Mouse (Mus musculus) gastrocnemius, adult 18-20 months (tissue): Measurements from ENCODE around the gene Agrn. TPM values are rescaled to one million over a fixed set of nuclear protein-coding genes. Genes with fewer than 3 reads are reported as not detected.
"Not testable (repeated sequence)": the region's sequence is repeated elsewhere in the genome, so short reads cannot be mapped to it uniquely, and the experiment has no call there.

ENCODE experiments used
- DNase-seq: peaks from one replicate; pipeline ENCODE4 v3.0.0; 2021; ENCODE audit warnings: low spot score
- microRNA-seq: library from miRNA; unstranded; fragments of <30 nt; microRNA quantifications from one replicate; pipeline ENCODE4 v1.2.0, GENCODE M21; 2021
- total RNA-seq, 2 experiments: library from RNA; stranded (reverse); gene quantifications; 2 replicates each; pipeline ENCODE4 v1.2.3; 2021

The Agrn gene
- total RNA-seq, 2 experiments from 2014 or later: 4.8 to 5.6 TPM

- no peak for DNase-seq
Measured at GRCm38 (mm10) chr4:156166477-156166876, 30.8 kb downstream of the Agrn start.

GRCm38 (mm10) chr4:156154771-156155170 lies 42.5 kb downstream of the Agrn start:
- no peak for DNase-seq

GRCm38 (mm10) chr4:156150887-156151286 lies 46.4 kb downstream of the Agrn start:
- DNase-seq: not testable (repeated sequence)

GRCm38 (mm10) chr4:156136285-156137100 lies 60.8 kb downstream of the Agrn start:
- no peak for DNase-seq

DNA sequence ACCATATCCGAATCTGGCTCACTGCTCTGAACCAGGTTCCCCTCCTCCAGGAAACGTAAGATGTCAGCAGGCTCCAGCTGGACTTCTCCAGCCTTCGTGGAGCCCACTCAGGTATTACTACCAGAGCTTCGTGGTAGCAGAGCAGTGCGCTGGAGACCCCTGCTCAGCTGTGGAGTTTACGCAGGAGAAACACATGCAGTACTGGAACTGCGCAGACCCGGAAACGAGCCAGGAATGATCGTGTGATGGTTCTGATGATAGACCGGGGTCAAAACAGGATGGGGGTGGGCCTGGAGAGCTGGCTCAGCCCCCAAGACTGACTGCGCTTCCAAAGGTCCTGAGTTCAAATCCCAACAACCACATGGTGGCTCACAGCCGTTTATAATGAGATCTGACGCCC lies 61.5 kb downstream of the Agrn start:
- DNase-seq: no peak

GRCm38 (mm10) chr4:156135112-156135511 lies 62.2 kb downstream of the Agrn start:
- DNase-seq: no peak

DNA sequence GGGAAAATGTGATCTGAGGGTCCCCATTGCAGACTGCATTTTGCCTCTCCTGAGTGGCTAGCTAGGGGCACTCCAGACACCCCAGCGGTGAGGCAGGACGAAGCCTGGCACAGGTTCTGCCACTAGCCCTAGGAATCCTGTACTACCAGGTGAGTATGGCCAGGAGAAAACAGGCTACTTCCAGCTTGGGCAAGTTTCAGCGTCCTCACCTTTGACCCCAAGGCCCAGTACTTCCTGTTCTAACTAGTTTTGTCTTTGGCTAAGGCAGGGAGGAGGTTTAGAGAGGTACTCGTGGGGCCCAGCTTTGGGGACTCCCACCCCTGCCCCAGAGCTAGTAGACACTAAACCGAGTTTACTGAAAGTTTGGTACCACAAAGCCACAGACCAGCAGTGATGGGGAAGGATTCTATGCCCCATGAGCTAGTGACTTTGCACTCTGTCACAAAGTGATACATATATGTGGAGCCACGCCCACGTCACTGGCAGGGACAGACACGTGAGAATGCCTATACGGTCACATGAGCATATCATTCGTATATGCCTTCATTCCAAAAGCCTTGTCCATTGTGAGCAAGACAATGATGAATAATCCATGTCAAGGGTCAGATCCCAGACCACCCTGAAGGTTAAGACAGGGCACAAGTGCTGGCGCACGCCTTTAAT lies 63.2 kb downstream of the Agrn start:
- DNase-seq: no peak

- no peak for DNase-seq
Measured at GRCm38 (mm10) chr4:156133334-156133733, 64.0 kb downstream of the Agrn start.

GRCm38 (mm10) chr4:156130940-156131339 lies 66.3 kb downstream of the Agrn start:
- DNase-seq: no peak

GRCm38 (mm10) chr4:156130436-156130835 lies 66.9 kb downstream of the Agrn start, which contains the start of gene Rnf223:
Gene Rnf223, plus strand, starts transcription at chr4:156130513.
- no peak for DNase-seq

- no peak for DNase-seq
Measured at GRCm38 (mm10) chr4:156128746-156129145, 68.5 kb downstream of the Agrn start.

DNA sequence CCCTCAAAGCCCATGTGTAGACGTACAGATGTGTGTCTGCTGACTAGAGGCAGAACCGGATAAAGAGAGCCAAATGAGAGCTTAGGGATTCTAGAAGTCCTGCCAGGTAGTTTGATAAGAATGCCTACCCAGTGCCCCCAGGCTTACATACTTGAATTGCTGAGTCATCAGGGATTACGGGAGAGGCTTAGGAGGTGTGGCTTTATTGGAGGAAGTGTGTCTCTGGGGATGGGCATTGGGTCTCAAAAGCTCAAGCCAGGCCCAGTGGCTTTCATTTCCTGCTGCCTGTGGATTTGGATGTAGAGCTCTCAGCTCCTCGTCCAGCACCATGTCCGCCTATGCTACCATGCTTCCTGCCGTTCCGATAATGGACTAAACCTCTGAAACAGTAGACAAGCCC lies 70.4 kb downstream of the Agrn start:
- DNase-seq: no peak

GRCm38 (mm10) chr4:156125393-156125792 lies 71.9 kb downstream of the Agrn start:
- DNase-seq: no peak

DNA sequence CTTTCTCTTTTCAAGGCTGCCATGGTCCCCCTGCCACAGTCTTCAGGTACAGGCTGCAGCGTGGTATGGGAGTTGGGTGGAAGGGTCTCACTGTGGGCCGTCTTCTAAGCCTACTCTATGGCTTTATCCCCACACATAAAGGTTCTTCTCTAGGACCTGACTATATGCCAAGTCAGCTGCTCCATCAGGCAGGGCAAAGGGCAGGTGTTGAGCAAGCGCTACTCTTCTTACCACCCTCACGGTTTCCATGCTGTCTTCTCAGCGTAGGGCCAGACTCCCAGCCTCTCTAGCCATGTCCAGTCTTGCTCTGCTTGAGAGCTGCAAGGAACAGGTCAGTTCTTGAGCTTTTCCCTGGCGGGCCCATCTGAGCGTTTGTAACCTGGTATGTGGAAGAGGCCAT lies 73.2 kb downstream of the Agrn start:
- no peak for DNase-seq

Small RNA genes lying within 50 kb of the gene (microRNA-seq; reads per million reads assigned to microRNA genes)
- gene Mir7658: 6.8 reads per million, percentile 17 among the genes with 10 or more reads in this experiment

Other genes starting within 250 kb of the Agrn start
- 10 to 100 TPM; 16.9 to 19.7 TPM for gene C1qtnf12, start 235.2 kb downstream of the Agrn start, total RNA-seq
- 1 to 10 TPM; 1.3 TPM for gene B3galt6, start 204.8 kb downstream of the Agrn start, total RNA-seq
- gene Sdf4, start 204.6 kb downstream of the Agrn start, total RNA-seq: 10 to 100 TPM; 77.2 to 85.0 TPM
- gene Tnfrsf4, start 183.6 kb downstream of the Agrn start, total RNA-seq: 1 to 10 TPM; 1.2 to 1.3 TPM
- not detected for gene Tnfrsf18, start 171.3 kb downstream of the Agrn start, total RNA-seq
- not detected for gene Ttll10, start 138.1 kb downstream of the Agrn start, total RNA-seq
- gene 9430015G10Rik, start 87.5 kb downstream of the Agrn start, total RNA-seq: 1 to 10 TPM; 2.1 to 3.1 TPM
- not detected for gene Rnf223, start 67.0 kb downstream of the Agrn start, total RNA-seq
- gene Isg15, start 3.3 kb upstream of the Agrn start, total RNA-seq: under 1 TPM; 0.32 to 0.74 TPM
- 1 to 10 TPM; 3.7 to 4.9 TPM for gene AW011738, start 5.8 kb upstream of the Agrn start, total RNA-seq
- gene Perm1, start 18.4 kb upstream of the Agrn start, total RNA-seq: 100 to 1,000 TPM; 143 to 233 TPM
- gene Plekhn1, start 37.4 kb upstream of the Agrn start, total RNA-seq: 1 to 10 TPM; 5.9 to 6.7 TPM
- 10 to 100 TPM; 31.2 to 33.4 TPM for gene Noc2l, start 38.5 kb upstream of the Agrn start, total RNA-seq
- gene Samd11, start 58.2 kb upstream of the Agrn start, total RNA-seq: not detected
- not detected for gene Vmn2r-ps159, start 133.6 kb upstream of the Agrn start, total RNA-seq